Mouse (Mus musculus): ENCODE data around the gene Adarb2. TPM values are rescaled to one million over a fixed set of nuclear protein-coding genes. Genes with fewer than 3 reads are reported as not detected.

Adarb2 gene
- total and polyA plus RNA-seq, 3 experiments, result not detected

- peak overlapping the region in 1 of 3 experiments; percentile 23 for H3K4me3 ChIP-seq (replicated peaks in 1 of 3; ENCODE audit: low read depth in 2 of 3, low read length in 2 of 3, poor library complexity in 1 of 3)
- no peak for TF ChIP-seq SIN3A (IDR thresholded peaks at IDR 0.05; ENCODE audit: low read length)
- TF ChIP-seq PAX5 (IDR thresholded peaks at IDR 0.05; ENCODE audit: low read length), result no peak
- H3K9me3 ChIP-seq (replicated peaks; ENCODE audit: low read length), result peaks cover 5% of the 10 kb centered on the region
- H3K36me3 ChIP-seq (replicated peaks in 1 of 2; ENCODE audit: control insufficient read depth in 1 of 2, insufficient read depth in 1 of 2, low read length in 1 of 2), result no peaks in the 10 kb centered on the region
- H3K27me3 ChIP-seq (replicated peaks), result no peaks in the 10 kb centered on the region
- no peaks in the 10 kb centered on the region for H3K79me2 ChIP-seq (replicated peaks; ENCODE audit: control insufficient read depth, extremely low read depth, insufficient read depth, poor library complexity, severe bottlenecking)
- dilution Hi-C loops (cut with MboI; ENCODE audit: extremely low pct_ligation_motif_present, extremely low pct_unique_long_range_greater_than_20kb, low sequenced_read_pairs) (no loop called here), in situ Hi-C loops (cut with MboI; ENCODE audit: low pct_ligation_motif_present, low pct_unique_long_range_greater_than_20kb, low sequenced_read_pairs) (no loop called here)
- H3K4me1 ChIP-seq (ENCODE audit: control insufficient read depth in 1 of 2, insufficient read depth in 2 of 2), result peaks cover 2 to 7% of the 10 kb centered on the region in 2 experiments; a peak in 1 of 4 replicates
- no peak overlapping the region; the same call in 1 of the 2 replicates for H3K27ac ChIP-seq (ENCODE audit: insufficient read depth, low read depth)
- no peak for DNase-seq (ENCODE audit: extremely low read depth)
- H3K4me2 ChIP-seq (ENCODE audit: insufficient read depth, low read depth, poor library complexity, severe bottlenecking), result no peak overlapping the region
- H3K9ac ChIP-seq (ENCODE audit: insufficient read depth, low read depth), result no peak overlapping the region
These were observed 567.1 kb downstream of the Adarb2 start for GRCm38 (mm10) chr13:8769654-8770227.

- in situ Hi-C loops (cut with MboI; ENCODE audit: low pct_ligation_motif_present, low pct_unique_long_range_greater_than_20kb, low sequenced_read_pairs), result no loop called here
- no peaks in the 10 kb centered on the region for H3K27me3 ChIP-seq (replicated peaks)
- H3K27ac ChIP-seq (ENCODE audit: insufficient read depth, low read depth), result no peak overlapping the region
- peaks cover 5% of the 10 kb centered on the region for H3K9me3 ChIP-seq (replicated peaks; ENCODE audit: low read length)
- H3K4me3 ChIP-seq (replicated peaks in 1 of 3; ENCODE audit: low read depth in 2 of 3, low read length in 2 of 3, poor library complexity in 1 of 3), result no peak overlapping the region
- no peak for TF ChIP-seq HCFC1 (IDR thresholded peaks at IDR 0.05; ENCODE audit: low read depth, low read length)
- no peak for TF ChIP-seq MAX (IDR thresholded peaks at IDR 0.05; ENCODE audit: low read length)
- no peak for TF ChIP-seq PAX5 (IDR thresholded peaks at IDR 0.05; ENCODE audit: low read length)
- no peak for TF ChIP-seq MYC (IDR thresholded peaks at IDR 0.05; ENCODE audit: low read depth, low read length)
- H3K4me1 ChIP-seq (ENCODE audit: control insufficient read depth in 1 of 2, insufficient read depth in 2 of 2), result peaks cover 2 to 7% of the 10 kb centered on the region in 2 experiments; a peak in 1 of 4 replicates
- H3K4me2 ChIP-seq (ENCODE audit: insufficient read depth, low read depth, poor library complexity, severe bottlenecking), result no peak overlapping the region
- dilution Hi-C loops (cut with MboI; ENCODE audit: extremely low pct_ligation_motif_present, extremely low pct_unique_long_range_greater_than_20kb, low sequenced_read_pairs), result no loop called here
- H3K9ac ChIP-seq (ENCODE audit: insufficient read depth, low read depth), result no peak overlapping the region
- no peaks in the 10 kb centered on the region for H3K36me3 ChIP-seq (replicated peaks in 1 of 2; ENCODE audit: control insufficient read depth in 1 of 2, insufficient read depth in 1 of 2, low read length in 1 of 2)
- no peaks in the 10 kb centered on the region for H3K79me2 ChIP-seq (replicated peaks; ENCODE audit: control insufficient read depth, extremely low read depth, insufficient read depth, poor library complexity, severe bottlenecking)
- no peak for DNase-seq (ENCODE audit: extremely low read depth)
These were observed 568.0 kb downstream of the Adarb2 start for GRCm38 (mm10) chr13:8770616-8771015.

GRCm38 (mm10) chr13:8780441-8780840 lies 577.8 kb downstream of the Adarb2 start:
- Histone ChIP-seq H3K36me3 (replicated peaks in 1 of 2; ENCODE audit: control insufficient read depth in 1 of 2, insufficient read depth in 1 of 2, low read length in 1 of 2) (no peaks in the 10 kb centered on the region), H3K27me3 (replicated peaks) (no peaks in the 10 kb centered on the region), H3K4me1 (ENCODE audit: control insufficient read depth in 1 of 2, insufficient read depth in 2 of 2) (0 out of 4 replicates have a peak, but pooled peaks cover 0 to 2% of the 10 kb centered on the region in 2 experiments), H3K4me2 (ENCODE audit: insufficient read depth, low read depth, poor library complexity, severe bottlenecking) (no peak overlapping the region), H3K9ac (ENCODE audit: insufficient read depth, low read depth) (no peak overlapping the region), H3K79me2 (replicated peaks; ENCODE audit: control insufficient read depth, extremely low read depth, insufficient read depth, poor library complexity, severe bottlenecking) (no peaks in the 10 kb centered on the region), H3K9me3 (replicated peaks; ENCODE audit: low read length) (no peaks in the 10 kb centered on the region), H3K27ac (ENCODE audit: insufficient read depth, low read depth) (no peak overlapping the region), H3K4me3 (replicated peaks in 1 of 3; ENCODE audit: low read depth in 2 of 3, low read length in 2 of 3, poor library complexity in 1 of 3) (no peak overlapping the region)
- peak; percentile 88 for DNase-seq (ENCODE audit: extremely low read depth)
- no peak for TF ChIP-seq MAFK (IDR thresholded peaks at IDR 0.05; ENCODE audit: insufficient replicate concordance, low read length)
- TF ChIP-seq E2F4 (IDR thresholded peaks at IDR 0.05; ENCODE audit: insufficient replicate concordance, low read depth, low read length), result 0 out of 2 replicates have a peak, but pooled peaks have one; percentile 37
- TF ChIP-seq CHD1 (IDR thresholded peaks at IDR 0.05; ENCODE audit: low read depth, low read length), result no peak
- peak; percentile 58 for TF ChIP-seq RAD21 (IDR thresholded peaks at IDR 0.05; ENCODE audit: low read depth, low read length)
- TF ChIP-seq MYC (IDR thresholded peaks at IDR 0.05; ENCODE audit: low read depth, low read length), result peak; percentile 33; the same call in 1 of the 2 replicates
- TF ChIP-seq USF2 (conservative IDR thresholded peaks at IDR 0.05; ENCODE audit: low read depth, low read length), result no peak
- TF ChIP-seq NELFE (IDR thresholded peaks at IDR 0.05; ENCODE audit: low read depth, low read length), result no peak
- TF ChIP-seq CTCF (conservative IDR thresholded peaks at IDR 0.05 in 1 of 2, IDR thresholded peaks at IDR 0.05 in 1 of 2; ENCODE audit: low read depth in 2 of 2, low read length in 2 of 2), result peak; percentile 58 to 82
- TF ChIP-seq SMC3 (IDR thresholded peaks at IDR 0.05; ENCODE audit: low read depth, low read length), result peak; percentile 45
- no peak for TF ChIP-seq RCOR1 (conservative IDR thresholded peaks at IDR 0.05; ENCODE audit: low read depth, low read length)
- dilution Hi-C loops (cut with MboI; ENCODE audit: extremely low pct_ligation_motif_present, extremely low pct_unique_long_range_greater_than_20kb, low sequenced_read_pairs) (no loop called here), in situ Hi-C loops (cut with MboI; ENCODE audit: low pct_ligation_motif_present, low pct_unique_long_range_greater_than_20kb, low sequenced_read_pairs) (no loop called here)
